In the genomic region with DNA sequence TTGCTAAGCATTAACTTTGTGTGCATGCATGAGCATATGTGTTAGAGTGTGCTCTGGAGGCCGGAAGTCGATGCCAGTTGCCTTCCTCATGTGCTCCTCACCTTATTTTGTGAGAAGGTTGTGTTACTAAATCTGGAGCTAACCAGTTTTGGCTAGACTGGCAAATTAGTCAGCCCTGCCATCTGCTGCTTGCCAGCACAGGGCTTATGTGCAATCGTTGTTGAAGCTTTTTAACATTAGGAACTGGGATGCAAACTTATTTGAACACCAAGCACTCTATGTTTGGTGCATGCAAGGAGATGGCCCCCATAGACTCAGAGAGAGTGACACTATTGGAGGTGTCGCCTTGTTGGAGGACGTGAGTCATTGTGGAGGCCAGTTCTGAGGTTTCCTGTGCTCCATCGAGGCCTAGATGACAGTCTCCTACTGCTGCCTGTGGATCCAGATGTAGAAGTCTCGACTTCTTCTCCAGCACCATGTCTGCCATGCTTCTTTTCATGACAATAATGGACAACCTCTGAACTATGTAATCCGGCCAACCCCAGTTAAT, we compare ENCODE assay signal across 12 mouse cellular contexts. TPM values are rescaled to one million over a fixed set of nuclear protein-coding genes. Genes with fewer than 3 reads are reported as not detected.
DNase-seq lines count a peak whose midpoint lies in the region; ATAC-seq and TF ChIP-seq lines count a peak whose summit lies in the region.
"Had no signal": no experiment of that assay in that cellular context is flagged by ENCODE, and none has a peak within 500 bp of the region (broad histone marks: within the 10 kb centered on the region; RNA-seq: fewer than 3 reads in every experiment).

No protein-coding gene starts in this region.

- H3K27me3 ChIP-seq in MEL (ENCODE audit: control insufficient read depth in 1 of 2, insufficient read depth in 2 of 2, low read length in 2 of 2) = no peaks in the 10 kb centered on the region
- no peaks in the 10 kb centered on the region for H3K27me3 ChIP-seq in midbrain, embryonic 15.5 days (replicated peaks)
- no peaks in the 10 kb centered on the region for H3K27me3 ChIP-seq in hindbrain, embryonic 12.5 days

- no peak for TF ChIP-seq CTCF in MEL (IDR thresholded peaks at IDR 0.05 in 2 of 3, conservative IDR thresholded peaks at IDR 0.05 in 1 of 3; ENCODE audit: control insufficient read depth in 1 of 3, insufficient read depth in 1 of 3, low read depth in 2 of 3, low read length in 3 of 3, poor library complexity in 1 of 3, severe bottlenecking in 1 of 3)

- no peak for TF ChIP-seq POLR2A in MEL (IDR thresholded peaks at IDR 0.05; ENCODE audit: control insufficient read depth in 1 of 2, insufficient read depth in 1 of 2, low read depth in 1 of 2, low read length in 2 of 2, poor library complexity in 1 of 2)

- 92% methylated on average over 8 of the region's 8 CpGs for WGBS in midbrain, embryonic 15.5 days
- 95% methylated on average over 8 of the region's 8 CpGs for WGBS in hindbrain, embryonic 12.5 days

- H3K9me3 ChIP-seq in MEL (replicated peaks; ENCODE audit: insufficient read depth, low read length) = no peaks in the 10 kb centered on the region
- no peaks in the 10 kb centered on the region for H3K9me3 ChIP-seq in midbrain, embryonic 15.5 days
- H3K9me3 ChIP-seq in hindbrain, embryonic 12.5 days (replicated peaks) = no peaks in the 10 kb centered on the region

- peak; percentile 44 to 63 for DNase-seq in cerebellum, adult 18-20 months
- no peak for DNase-seq in cerebellum, postnatal 14 days
- DNase-seq in kidney, postnatal 25 days = peak; percentile 31 to 40
- no peak for DNase-seq in kidney, postnatal 10 days
- DNase-seq in MEL (ENCODE audit: low read depth, low spot score) = peak; percentile 33
- DNase-seq in induced T-regulatory cell, adult 2 months (ENCODE audit: low read depth) = peak; percentile 15
- DNase-seq: embryo, embryonic 11 days; heart, postnatal 14 days; lung, postnatal 14 days had no signal

- H3K27ac ChIP-seq in MEL (ENCODE audit: control insufficient read depth, low read depth, low read length) = no peak overlapping the region
- no peak overlapping the region for H3K27ac ChIP-seq in midbrain, embryonic 15.5 days
- H3K27ac ChIP-seq in hindbrain, embryonic 12.5 days = no peak overlapping the region

- no peak overlapping the region for H3K4me2 ChIP-seq in midbrain, embryonic 15.5 days
- no peak overlapping the region for H3K4me2 ChIP-seq in hindbrain, embryonic 12.5 days (replicated peaks)

- TF ChIP-seq RAD21 in MEL (IDR thresholded peaks at IDR 0.05; ENCODE audit: low read depth, low read length) = no peak

- H3K9ac ChIP-seq in MEL (ENCODE audit: control insufficient read depth, low read depth, low read length, poor library complexity, severe bottlenecking) = no peak overlapping the region
- no peak overlapping the region for H3K9ac ChIP-seq in midbrain, embryonic 15.5 days
- no peak overlapping the region for H3K9ac ChIP-seq in hindbrain, embryonic 12.5 days

- no peak for ATAC-seq in midbrain, embryonic 15.5 days (replicated peaks)
- no peak for ATAC-seq in hindbrain, embryonic 12.5 days (ENCODE audit: low FRiP score)
- ATAC-seq: CD4-positive, CD25-positive, alpha-beta regulatory T cell, adult 4 months had no signal

- peaks cover 25% of the 10 kb centered on the region for H3K79me2 ChIP-seq in MEL (ENCODE audit: control insufficient read depth, insufficient read depth, low read length, poor library complexity)

- H3K4me3 ChIP-seq in MEL (ENCODE audit: control insufficient read depth in 1 of 2, insufficient read depth in 1 of 2, low read depth in 2 of 2, low read length in 2 of 2) = no peak overlapping the region
- no peak overlapping the region for H3K4me3 ChIP-seq in midbrain, embryonic 15.5 days
- H3K4me3 ChIP-seq in hindbrain, embryonic 12.5 days = no peak overlapping the region

- peaks cover 3 to 5% of the 10 kb centered on the region in 2 experiments for H3K4me1 ChIP-seq in MEL (ENCODE audit: control insufficient read depth in 1 of 2, insufficient read depth in 2 of 2, low read length in 2 of 2)
- H3K4me1 ChIP-seq in midbrain, embryonic 15.5 days = peaks cover 35% of the 10 kb centered on the region
- H3K4me1 ChIP-seq in hindbrain, embryonic 12.5 days = peaks cover 24% of the 10 kb centered on the region

- peaks cover 18 to 41% of the 10 kb centered on the region in 2 experiments for H3K36me3 ChIP-seq in MEL (ENCODE audit: control insufficient read depth in 1 of 2, insufficient read depth in 2 of 2, low read length in 2 of 2)
- peaks cover 19% of the 10 kb centered on the region for H3K36me3 ChIP-seq in midbrain, embryonic 15.5 days (replicated peaks)
- peaks cover 43% of the 10 kb centered on the region for H3K36me3 ChIP-seq in hindbrain, embryonic 12.5 days

- no peak for TF ChIP-seq EP300 in MEL (IDR thresholded peaks at IDR 0.05; ENCODE audit: low read depth in 1 of 2, low read length in 2 of 2)

TF ChIP-seq in MEL, 35 proteins besides CTCF, POLR2A, EP300 and RAD21:
- no peak for TF ChIP-seq E2F4 (IDR thresholded peaks at IDR 0.05; ENCODE audit: borderline replicate concordance, low read depth, low read length)
- TF ChIP-seq MYC (IDR thresholded peaks at IDR 0.05; ENCODE audit: low read depth, low read length) = no peak
- no peak for TF ChIP-seq TAL1 (IDR thresholded peaks at IDR 0.05; ENCODE audit: low read length)
- TF ChIP-seq POLR2AphosphoS5 (IDR thresholded peaks at IDR 0.05; ENCODE audit: borderline replicate concordance, low read depth, low read length) = no peak
- no peak for TF ChIP-seq SMC3 (IDR thresholded peaks at IDR 0.05; ENCODE audit: low read depth, low read length)
- no peak for TF ChIP-seq CHD1 (IDR thresholded peaks at IDR 0.05; ENCODE audit: low read depth, low read length)
- TF ChIP-seq JUND (IDR thresholded peaks at IDR 0.05; ENCODE audit: low read depth, low read length) = no peak
- TF ChIP-seq USF2 (IDR thresholded peaks at IDR 0.05; ENCODE audit: borderline replicate concordance in 1 of 2, insufficient read depth in 1 of 2, low read depth in 1 of 2, low read length in 2 of 2) = no peak
- no peak for TF ChIP-seq UBTF (IDR thresholded peaks at IDR 0.05; ENCODE audit: borderline replicate concordance, insufficient read depth, low read depth, low read length)

RNA-seq across cellular contexts. Expression of a gene that starts 21.2 kb away (rescaled TPM):
- 17.0 and 25.0 TPM in 2 replicates for total RNA-seq in MEL (2012; rRNA removed)
- 10 to 100 TPM in 1 of 2 experiments, not detected in 1; 28.2 TPM for polyA plus RNA-seq in MEL (2012; ENCODE audit: insufficient read depth in 1 of 2, insufficient read length in 2 of 2, low read depth in 1 of 2, low replicate concordance in 2 of 2, missing spikeins in 1 of 2)
- 10.1 and 11.6 TPM in 2 replicates for polyA plus RNA-seq in midbrain, embryonic 15.5 days (2015; fragmentation: Nextera tagmentation; extraction: Ambion mirVana)
- polyA plus RNA-seq in hindbrain, embryonic 12.5 days (2016; fragmentation: Nextera tagmentation; extraction: Ambion mirVana) = 56.4 and 57.6 TPM in 2 replicates

RNA-seq across cellular contexts. Expression of a gene that starts 21.4 kb away (rescaled TPM):
- 18.1 and 26.4 TPM in 2 replicates for total RNA-seq in MEL (2012; rRNA removed)
- polyA plus RNA-seq in MEL (2012; ENCODE audit: insufficient read depth in 1 of 2, insufficient read length in 2 of 2, low read depth in 1 of 2, low replicate concordance in 2 of 2, missing spikeins in 1 of 2) = 10 to 100 TPM in 1 of 2 experiments, not detected in 1; 29.6 TPM
- polyA plus RNA-seq in midbrain, embryonic 15.5 days (2015; fragmentation: Nextera tagmentation; extraction: Ambion mirVana) = 3.1 and 4.6 TPM in 2 replicates
- 17.7 and 22.6 TPM in 2 replicates for polyA plus RNA-seq in hindbrain, embryonic 12.5 days (2016; fragmentation: Nextera tagmentation; extraction: Ambion mirVana)

RNA-seq across cellular contexts. Expression of a gene that starts 49.4 kb away (rescaled TPM):
- total RNA-seq in MEL (2012; rRNA removed) = 32.5 and 35.4 TPM in 2 replicates
- 10 to 100 TPM in 1 of 2 experiments, not detected in 1; 74.8 TPM for polyA plus RNA-seq in MEL (2012; ENCODE audit: insufficient read depth in 1 of 2, insufficient read length in 2 of 2, low read depth in 1 of 2, low replicate concordance in 2 of 2, missing spikeins in 1 of 2)
- polyA plus RNA-seq in midbrain, embryonic 15.5 days (2015; fragmentation: Nextera tagmentation; extraction: Ambion mirVana) = 55.6 and 59.4 TPM in 2 replicates
- 61.3 and 65.4 TPM in 2 replicates for polyA plus RNA-seq in hindbrain, embryonic 12.5 days (2016; fragmentation: Nextera tagmentation; extraction: Ambion mirVana)

RNA-seq across cellular contexts. Expression of a gene that starts 49.4 kb away (rescaled TPM):
- total RNA-seq in MEL (2012; rRNA removed) = 0.27 and 0.29 TPM in 2 replicates
- under 1 TPM in 1 of 2 experiments, not detected in 1; 0.88 TPM for polyA plus RNA-seq in MEL (2012; ENCODE audit: insufficient read depth in 1 of 2, insufficient read length in 2 of 2, low read depth in 1 of 2, low replicate concordance in 2 of 2, missing spikeins in 1 of 2)
- 0.48 and 0.74 TPM in 2 replicates for polyA plus RNA-seq in midbrain, embryonic 15.5 days (2015; fragmentation: Nextera tagmentation; extraction: Ambion mirVana)
- polyA plus RNA-seq in hindbrain, embryonic 12.5 days (2016; fragmentation: Nextera tagmentation; extraction: Ambion mirVana) = 0.54 and 0.76 TPM in 2 replicates

Comparison
In these comparisons a context has a peak if more than half of its experiments do, and no peak if none do; other contexts are left out.
1. DNase-seq: peak in cerebellum, adult 18-20 months (2 of 2), kidney, postnatal 25 days (2 of 2), MEL (single experiment) and induced T-regulatory cell, adult 2 months (single experiment); none in cerebellum, postnatal 14 days (0 of 2) and kidney, postnatal 10 days (single experiment).